Mouse (Mus musculus) liver, embryonic 12.5 days (tissue): ENCODE measurements around the gene Ppp1r14d. TPM values are rescaled to one million over a fixed set of nuclear protein-coding genes. Genes with fewer than 3 reads are reported as not detected.
A peak's percentile ranks its signal among the peaks of the same experiment; 100 is the strongest.

Source experiments
- ATAC-seq: fragments of 200-750 bp; cut with Nextera tagmentation; 2 replicates; pipeline ENCODE4 v1.8.0; 2017; ENCODE audit warnings: moderate number of reproducible peaks, mild to moderate bottlenecking, moderate library complexity
- H3K27ac ChIP-seq: fragments of 300-500 bp; sonication (generic); 2 replicates; pipeline ENCODE4 v1.5.1; 2016; ENCODE audit warnings: mild to moderate bottlenecking
- H3K27me3 ChIP-seq: fragments of 300-500 bp; sonication (generic); replicated peaks from 2 replicates; pipeline ENCODE4 v1.6.1; 2016; ENCODE audit warnings: mild to moderate bottlenecking, moderate library complexity
- H3K36me3 ChIP-seq: fragments of 300-500 bp; sonication (generic); 2 replicates; pipeline ENCODE4 v1.6.1; 2016; ENCODE audit warnings: mild to moderate bottlenecking, moderate library complexity
- H3K4me1 ChIP-seq: fragments of 300-500 bp; sonication (generic); 2 replicates; pipeline ENCODE4 v1.6.1; 2016
- H3K4me2 ChIP-seq: fragments of 300-500 bp; sonication (generic); 2 replicates; pipeline ENCODE4 v1.6.1; 2016; ENCODE audit warnings: mild to moderate bottlenecking, moderate library complexity
- H3K4me3 ChIP-seq: fragments of 300-500 bp; sonication (generic); 2 replicates; pipeline ENCODE4 v1.5.1; 2016; ENCODE audit warnings: mild to moderate bottlenecking, moderate library complexity
- H3K9ac ChIP-seq: fragments of 300-500 bp; sonication (generic); 2 replicates; pipeline ENCODE4 v1.6.1; 2016; ENCODE audit warnings: mild to moderate bottlenecking, moderate library complexity
- H3K9me3 ChIP-seq: fragments of 300-500 bp; sonication (generic); replicated peaks from 2 replicates; pipeline ENCODE4 v1.6.1; 2016; ENCODE audit warnings: mild to moderate bottlenecking, moderate library complexity
- WGBS: fragments of 180-500 bp; shearing (Covaris S2); methylation state at CpG from one replicate; pipeline ENCODE4 v1.1.7; 2016; ENCODE audit not compliant: insufficient replicate concordance; 5-methylcytosine and 5-hydroxymethylcytosine counted together
- polyA plus RNA-seq: library from polyadenylated mRNA; unstranded; fragments of >200 nt; fragmentation: Nextera tagmentation; extraction: Ambion mirVana; gene quantifications from 2 replicates; pipeline ENCODE4 v1.2.1, GENCODE M21; 2016

The Ppp1r14d gene
- polyA plus RNA-seq, 1 experiment from 2014 or later = not detected

GRCm38 (mm10) chr2:119236682-119237209, 7.0 kb upstream of the Ppp1r14d start:
- no peak overlapping the region for H3K9ac ChIP-seq
- H3K9me3 ChIP-seq = no peaks in the 10 kb centered on the region
- H3K27me3 ChIP-seq = peaks cover 83% of the 10 kb centered on the region
- H3K4me1 ChIP-seq = peaks cover 12% of the 10 kb centered on the region
- no peak for ATAC-seq
- H3K27ac ChIP-seq = no peak overlapping the region
- WGBS = 16% methylated on average over 25 of the region's 25 CpGs
- H3K36me3 ChIP-seq = no peaks in the 10 kb centered on the region
- peak overlapping the region; percentile 49 for H3K4me3 ChIP-seq
- H3K4me2 ChIP-seq = peak overlapping the region; percentile 69

- Histone ChIP-seq H3K4me1 (peaks cover 28% of the 10 kb centered on the region), H3K27ac (peak overlapping the region; percentile 68)
- ATAC-seq = no peak
These were observed 20.6 kb downstream of the Ppp1r14d start for GRCm38 (mm10) chr2:119209176-119209507.

GRCm38 (mm10) chr2:119208344-119209175, 21.1 kb downstream of the Ppp1r14d start, which contains the start of the genes Zfyve19 and Dnajc17:
Zfyve19 (plus strand) TSS chr2:119208617.
Dnajc17 (minus strand) TSS chr2:119208795.
- peak; percentile 97 for ATAC-seq
- under 1% methylated on average over 51 of the region's 51 CpGs for WGBS
- Histone ChIP-seq H3K4me2 (peak within 1 kb of the TSS; percentile 75), H3K9ac (peak within 1 kb of the TSS; percentile 81), H3K9me3 (no peaks in the 10 kb centered on the region), H3K4me3 (peak within 1 kb of the TSS; percentile 74), H3K4me1 (peaks cover 28% of the 10 kb centered on the region), H3K27me3 (no peaks in the 10 kb centered on the region), H3K36me3 (peaks cover 30% of the 10 kb centered on the region), H3K27ac (peak within 1 kb of the TSS; percentile 90)

More at GRCm38 (mm10) chr2:119209176-119209507, 20.6 kb downstream of the Ppp1r14d start:
- Histone ChIP-seq H3K4me2 (peak overlapping the region; percentile 75), H3K9ac (peak overlapping the region; percentile 81), H3K4me3 (peak overlapping the region; percentile 74), H3K9me3 (no peaks in the 10 kb centered on the region), H3K27me3 (no peaks in the 10 kb centered on the region), H3K36me3 (peaks cover 34% of the 10 kb centered on the region)
- 1% methylated on average over 13 of the region's 13 CpGs for WGBS

GRCm38 (mm10) chr2:119207961-119208343, 21.8 kb downstream of the Ppp1r14d start:
- H3K27me3 ChIP-seq = no peaks in the 10 kb centered on the region
- peak overlapping the region; percentile 75 for H3K4me2 ChIP-seq
- H3K9me3 ChIP-seq = no peaks in the 10 kb centered on the region
- 14% methylated on average over 6 of the region's 6 CpGs for WGBS
- peaks cover 28% of the 10 kb centered on the region for H3K4me1 ChIP-seq
- no peak for ATAC-seq
- peak overlapping the region; percentile 74 for H3K4me3 ChIP-seq
- peak overlapping the region; percentile 90 for H3K27ac ChIP-seq
- H3K36me3 ChIP-seq = peaks cover 26% of the 10 kb centered on the region
- peak overlapping the region; percentile 81 for H3K9ac ChIP-seq

- peaks cover 15% of the 10 kb centered on the region for H3K4me1 ChIP-seq
- no peak overlapping the region for H3K27ac ChIP-seq
- H3K9ac ChIP-seq = no peak overlapping the region
- no peak for ATAC-seq
- H3K4me2 ChIP-seq = no peak overlapping the region
- H3K36me3 ChIP-seq = no peaks in the 10 kb centered on the region
- no peak overlapping the region for H3K4me3 ChIP-seq
- WGBS = 71% methylated on average over 4 of the region's 4 CpGs
- no peaks in the 10 kb centered on the region for H3K27me3 ChIP-seq
- no peaks in the 10 kb centered on the region for H3K9me3 ChIP-seq
These were observed 25.7 kb downstream of the Ppp1r14d start for GRCm38 (mm10) chr2:119203871-119204460.

- Histone ChIP-seq H3K9me3 (no peaks in the 10 kb centered on the region), H3K36me3 (no peaks in the 10 kb centered on the region), H3K4me3 (no peak overlapping the region), H3K27ac (no peak overlapping the region), H3K27me3 (no peaks in the 10 kb centered on the region), H3K9ac (no peak overlapping the region), H3K4me1 (peaks cover 15% of the 10 kb centered on the region), H3K4me2 (no peak overlapping the region)
- 69% methylated on average over 5 of the region's 5 CpGs for WGBS
- ATAC-seq = no peak
These were observed 26.7 kb downstream of the Ppp1r14d start for GRCm38 (mm10) chr2:119202914-119203453.

GRCm38 (mm10) chr2:119198934-119199333, 30.8 kb downstream of the Ppp1r14d start:
- 81% methylated on average over 3 of the region's 3 CpGs for WGBS

GRCm38 (mm10) chr2:119198049-119198448, 31.7 kb downstream of the Ppp1r14d start:
- ATAC-seq = no peak
- Histone ChIP-seq H3K27ac (no peak overlapping the region), H3K4me1 (peaks cover 26% of the 10 kb centered on the region), H3K36me3 (no peaks in the 10 kb centered on the region), H3K9me3 (no peaks in the 10 kb centered on the region), H3K9ac (no peak overlapping the region), H3K4me3 (no peak overlapping the region), H3K4me2 (no peak overlapping the region), H3K27me3 (no peaks in the 10 kb centered on the region)
- 43% methylated on average over 1 of the region's 1 CpGs for WGBS

More at GRCm38 (mm10) chr2:119198934-119199333, 30.8 kb downstream of the Ppp1r14d start:
- no peaks in the 10 kb centered on the region for H3K27me3 ChIP-seq
- H3K36me3 ChIP-seq = no peaks in the 10 kb centered on the region
- no peak overlapping the region for H3K4me3 ChIP-seq
- no peak overlapping the region for H3K27ac ChIP-seq
- H3K9me3 ChIP-seq = no peaks in the 10 kb centered on the region
- H3K4me2 ChIP-seq = no peak overlapping the region
- no peak overlapping the region for H3K9ac ChIP-seq
- peaks cover 26% of the 10 kb centered on the region for H3K4me1 ChIP-seq
- no peak for ATAC-seq

GRCm38 (mm10) chr2:119197493-119197892, 32.2 kb downstream of the Ppp1r14d start:
- H3K4me2 ChIP-seq = no peak overlapping the region
- H3K9me3 ChIP-seq = no peaks in the 10 kb centered on the region
- no peak for ATAC-seq
- whole genome bisulfite sequencing = 68% methylated on average over 1 of the region's 1 CpGs
- no peaks in the 10 kb centered on the region for H3K36me3 ChIP-seq
- H3K4me1 ChIP-seq = peaks cover 26% of the 10 kb centered on the region
- H3K4me3 ChIP-seq = no peak overlapping the region
- no peak overlapping the region for H3K27ac ChIP-seq
- no peaks in the 10 kb centered on the region for H3K27me3 ChIP-seq
- no peak overlapping the region for H3K9ac ChIP-seq

- H3K36me3 ChIP-seq = no peaks in the 10 kb centered on the region
- H3K9me3 ChIP-seq = no peaks in the 10 kb centered on the region
- peaks cover 26% of the 10 kb centered on the region for H3K4me1 ChIP-seq
- H3K27ac ChIP-seq = no peak overlapping the region
- H3K27me3 ChIP-seq = no peaks in the 10 kb centered on the region
- WGBS = 55% methylated on average over 4 of the region's 4 CpGs
- H3K9ac ChIP-seq = no peak overlapping the region
- no peak for ATAC-seq
- H3K4me2 ChIP-seq = no peak overlapping the region
- no peak overlapping the region for H3K4me3 ChIP-seq
These were observed 33.2 kb downstream of the Ppp1r14d start for GRCm38 (mm10) chr2:119196316-119197108.

- peaks cover 36% of the 10 kb centered on the region for H3K4me1 ChIP-seq
- H3K36me3 ChIP-seq = no peaks in the 10 kb centered on the region
- H3K9ac ChIP-seq = no peak overlapping the region
- no peaks in the 10 kb centered on the region for H3K27me3 ChIP-seq
- 84% methylated on average over 5 of the region's 5 CpGs for WGBS
- H3K9me3 ChIP-seq = no peaks in the 10 kb centered on the region
- no peak overlapping the region for H3K4me3 ChIP-seq
- no peak overlapping the region for H3K4me2 ChIP-seq
- no peak overlapping the region for H3K27ac ChIP-seq
- ATAC-seq = no peak
These were observed 35.6 kb downstream of the Ppp1r14d start for GRCm38 (mm10) chr2:119194140-119194539.
